Mouse (Mus musculus) ES-E14 (cell line): Measurements from ENCODE around the gene Atf2. TPM values are rescaled to one million over a fixed set of nuclear protein-coding genes. Genes with fewer than 3 reads are reported as not detected.

ENCODE experiments used
- DNase-seq: peaks from one replicate; pipeline ENCODE4 v3.0.0-alpha.2; 2013; ENCODE audit warnings: low read depth, low spot score
- H3K27ac ChIP-seq: 2 replicates; pipeline ENCODE4 v1.5.1; 2012; ENCODE audit warnings: low read depth, mild to moderate bottlenecking, low read length, moderate library complexity, mixed read lengths; ENCODE audit not compliant: poor library complexity, insufficient read depth, severe bottlenecking
- H3K36me3 ChIP-seq: 2 replicates; pipeline ENCODE4 v1.6.1; 2012; ENCODE audit warnings: mild to moderate bottlenecking, low read length, moderate library complexity, mixed read lengths; ENCODE audit not compliant: control insufficient read depth, poor library complexity, insufficient read depth, severe bottlenecking
- H3K4me1 ChIP-seq, 2 experiments: fragments of 150-350 bp in 1 of 2; sonication (generic) in 1 of 2; 2 replicates each; pipeline ENCODE4 v1.6.1; 2012; ENCODE audit warnings: low read length in 2 of 2, mild to moderate bottlenecking in 1 of 2, mixed read lengths in 1 of 2; ENCODE audit not compliant: control insufficient read depth in 2 of 2, insufficient read depth in 2 of 2, poor library complexity in 1 of 2
- H3K4me3 ChIP-seq, 2 experiments: fragments of 150-350 bp in 1 of 2; sonication (generic) in 1 of 2; 2 replicates each; pipeline ENCODE4 v1.5.1; 2012; ENCODE audit warnings: low read length in 2 of 2, low read depth in 1 of 2, mild to moderate bottlenecking in 1 of 2, mixed read lengths in 1 of 2; ENCODE audit not compliant: insufficient read depth in 1 of 2, poor library complexity in 1 of 2, severe bottlenecking in 1 of 2
- H3K9ac ChIP-seq: 2 replicates; pipeline ENCODE4 v1.6.1; 2012; ENCODE audit warnings: low read depth, mild to moderate bottlenecking, low read length, mixed read lengths; ENCODE audit not compliant: poor library complexity, insufficient read depth, severe bottlenecking
- H3K9me3 ChIP-seq: fragments of 150-350 bp; sonication (generic); 2 replicates; pipeline ENCODE4 v1.6.1; 2012; ENCODE audit warnings: low read depth, mild to moderate bottlenecking, low read length; ENCODE audit not compliant: control insufficient read depth, insufficient read depth
- CHD2 ChIP-seq: IDR thresholded peaks from 2 replicates; pipeline ENCODE4 v1.6.1; 2014; ENCODE audit warnings: mild to moderate bottlenecking, low read depth, low read length, inconsistent platforms
- HCFC1 ChIP-seq: IDR thresholded peaks from 2 replicates; pipeline ENCODE4 v1.6.1; 2012; ENCODE audit warnings: low read length, inconsistent platforms, borderline replicate concordance; ENCODE audit not compliant: insufficient read depth
- MAFK ChIP-seq: IDR thresholded peaks from 2 replicates; pipeline ENCODE4 v1.6.1; 2014; ENCODE audit warnings: mild to moderate bottlenecking, low read depth, low read length, inconsistent platforms; ENCODE audit not compliant: insufficient read depth
- ZC3H11A ChIP-seq: IDR thresholded peaks from 2 replicates; pipeline ENCODE4 v1.6.1; 2012; ENCODE audit warnings: low read depth, mild to moderate bottlenecking, inconsistent platforms, low read length, borderline replicate concordance
- ZNF384 ChIP-seq: IDR thresholded peaks from 2 replicates; pipeline ENCODE4 v1.6.1; 2012; ENCODE audit warnings: low read depth, low read length, inconsistent platforms
- in situ Hi-C, 2 experiments: fragments of 600-800 bp; cut with MboI; formaldehyde crosslinking; loops; one replicate each; pipeline ENCODE4 v1.15.1; 2025; ENCODE audit warnings: low sequenced_read_pairs in 2 of 2, inconsistent platforms in 1 of 2; ENCODE audit not compliant: unreplicated experiment in 2 of 2
- total RNA-seq: library from RNA; depleted of rRNA; stranded (reverse); fragments of 300-350 nt; gene quantifications from 2 replicates; pipeline ENCODE4 v1.2.3, GENCODE M21; 2012

Atf2 gene
- total RNA-seq, 1 experiment = 55.7 TPM

DNA sequence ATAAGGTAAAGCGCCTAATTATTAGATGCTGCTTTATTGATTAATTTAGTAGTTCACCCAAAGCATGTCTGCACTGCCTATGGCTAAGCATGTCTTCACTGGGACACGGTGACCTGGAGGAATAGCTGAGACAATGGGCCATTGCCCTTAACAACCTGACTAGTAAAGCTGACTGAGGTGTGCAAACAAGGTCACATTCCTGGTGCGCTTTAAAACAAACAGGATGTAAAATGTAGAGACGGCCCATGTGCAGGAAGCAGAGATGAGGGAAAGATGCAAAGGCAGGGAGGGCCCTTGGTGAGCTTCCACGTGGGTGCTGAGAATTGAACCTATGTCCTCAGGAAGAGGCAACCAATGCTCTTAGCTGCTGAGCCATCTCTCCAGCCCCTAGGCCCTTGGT is 93.7 kb downstream of the Atf2 start:
- Histone ChIP-seq H3K4me1 (peaks cover 4 to 9% of the 10 kb centered on the region in 2 experiments; a peak in 2 of 4 replicates), H3K9me3 (no peaks in the 10 kb centered on the region), H3K27ac (no peak overlapping the region; the same call in 1 of the 2 replicates), H3K36me3 (no peaks in the 10 kb centered on the region), H3K9ac (no peak overlapping the region), H3K4me3 (no peak overlapping the region)
- TF ChIP-seq HCFC1 (no peak), MAFK (no peak), CHD2 (no peak), ZNF384 (no peak)
- in situ Hi-C loops = no loop called here
- DNase-seq = no peak

DNA sequence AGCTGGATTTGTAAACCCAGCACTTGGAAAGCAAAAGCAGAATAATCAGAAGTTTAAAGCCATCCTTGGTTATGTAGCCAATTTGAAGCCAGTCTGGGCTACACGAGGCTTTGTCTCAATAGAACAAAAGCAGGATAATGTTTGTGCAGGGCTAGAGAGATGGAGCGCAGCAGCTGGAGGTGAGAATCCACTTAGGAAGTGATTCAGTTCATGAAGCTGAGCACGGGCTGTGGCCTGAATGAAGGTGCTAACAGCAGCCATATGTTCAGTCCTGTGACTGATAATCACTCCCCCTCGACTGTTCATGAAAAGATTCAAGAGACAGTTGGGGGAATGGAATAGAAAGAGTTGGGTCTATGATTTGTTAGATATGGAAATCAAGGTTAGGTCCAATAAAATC is 94.3 kb downstream of the Atf2 start:
- no peak for TF ChIP-seq ZC3H11A
- TF ChIP-seq HCFC1 = no peak
- no peak for TF ChIP-seq ZNF384
- no peak for TF ChIP-seq CHD2
- TF ChIP-seq MAFK = no peak
- in situ Hi-C loops = no loop called here
- DNase-seq = no peak
- Histone ChIP-seq H3K27ac (no peak overlapping the region; the same call in 1 of the 2 replicates), H3K36me3 (no peaks in the 10 kb centered on the region), H3K9ac (no peak overlapping the region), H3K4me3 (no peak overlapping the region), H3K9me3 (no peaks in the 10 kb centered on the region), H3K4me1 (peaks cover 4 to 9% of the 10 kb centered on the region in 2 experiments; a peak in 2 of 4 replicates)

DNA sequence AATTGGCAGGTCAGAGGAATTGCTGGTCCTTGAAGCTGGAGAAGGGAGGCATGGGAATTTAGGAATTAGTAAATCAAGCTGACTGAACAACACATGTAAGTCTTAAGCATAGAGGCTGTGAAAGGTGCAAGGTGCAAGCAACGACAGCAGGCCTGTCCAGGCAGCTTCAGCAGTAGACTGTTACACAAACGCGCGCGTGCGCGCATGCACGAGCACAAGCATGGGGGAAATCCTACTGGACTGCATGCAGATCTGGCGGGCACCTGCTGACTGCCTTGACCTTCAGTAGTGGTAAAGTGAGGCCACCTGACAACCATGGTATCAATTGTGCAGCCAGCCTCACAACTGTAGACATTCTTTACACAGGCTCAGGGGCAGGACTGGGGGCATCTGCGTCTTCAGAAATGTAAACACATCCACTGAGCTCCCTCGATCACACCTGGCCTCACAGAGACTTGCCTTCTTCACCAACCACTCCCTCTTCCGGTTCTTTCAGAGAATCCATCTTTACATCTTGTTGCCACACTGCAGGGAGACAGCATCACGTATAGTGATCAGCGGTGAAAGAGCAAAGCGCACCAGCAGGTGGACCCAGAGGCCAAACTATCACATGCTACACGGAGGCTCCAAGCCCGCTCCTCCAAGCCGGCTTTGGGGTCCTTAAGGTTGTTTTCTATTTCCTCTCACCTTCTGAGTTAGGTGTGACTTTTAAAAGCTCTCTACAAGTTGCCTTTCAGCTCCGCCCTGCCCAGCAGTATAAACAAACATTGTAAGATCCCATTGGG is 100.4 kb downstream of the Atf2 start:
- Histone ChIP-seq H3K27ac (no peak overlapping the region), H3K9ac (no peak overlapping the region), H3K36me3 (no peaks in the 10 kb centered on the region), H3K9me3 (no peaks in the 10 kb centered on the region), H3K4me1 (peaks cover 5 to 11% of the 10 kb centered on the region in 2 experiments; a peak in 2 of 4 replicates), H3K4me3 (no peak overlapping the region)
- TF ChIP-seq HCFC1 (no peak), ZNF384 (no peak), CHD2 (no peak), ZC3H11A (no peak), MAFK (no peak)
- in situ Hi-C loops = no loop called here
- peak; percentile 68 for DNase-seq

DNA sequence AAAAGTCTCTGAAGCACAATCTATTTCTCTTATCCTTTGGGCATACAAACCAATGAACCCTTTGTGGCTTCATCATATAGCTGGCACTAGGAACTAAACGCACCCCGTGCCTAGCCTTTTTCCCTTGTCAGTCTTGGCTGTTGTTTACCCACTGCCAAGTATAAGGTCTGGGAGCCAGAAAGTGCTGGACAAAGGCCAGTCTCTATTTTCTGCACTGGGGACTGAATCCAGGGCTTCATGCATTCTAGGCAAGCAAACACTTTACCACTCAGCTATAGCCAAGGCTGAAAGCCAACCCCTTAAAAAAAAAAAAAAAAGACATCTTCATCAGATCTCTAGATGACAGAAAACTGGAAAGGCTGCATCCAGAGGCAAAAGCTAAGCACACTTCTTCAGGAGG is 102.1 kb downstream of the Atf2 start:
- Histone ChIP-seq H3K36me3 (no peaks in the 10 kb centered on the region), H3K9me3 (no peaks in the 10 kb centered on the region), H3K4me1 (peaks cover 5 to 11% of the 10 kb centered on the region in 2 experiments; a peak in 2 of 4 replicates), H3K27ac (no peak overlapping the region), H3K9ac (no peak overlapping the region), H3K4me3 (no peak overlapping the region)
- TF ChIP-seq MAFK = no peak
- no peak for TF ChIP-seq CHD2
- TF ChIP-seq HCFC1 = no peak
- no peak for TF ChIP-seq ZNF384
- TF ChIP-seq ZC3H11A = no peak
- in situ Hi-C loops = no loop called here
- no peak for DNase-seq
